Mouse (Mus musculus) liver, postnatal 0 days (tissue): Measurements from ENCODE around the gene Wwp2.

ENCODE experiments used
- CTCF ChIP-seq: sonication (generic); IDR thresholded peaks from 2 replicates; pipeline ENCODE4 v1.5.1; 2016; ENCODE audit warnings: antibody characterized with exemption, low read depth
- EP300 ChIP-seq: IDR thresholded peaks from 2 replicates; pipeline ENCODE4 v1.6.1; 2016; ENCODE audit warnings: antibody characterized with exemption, low read depth, mild to moderate bottlenecking

DNA sequence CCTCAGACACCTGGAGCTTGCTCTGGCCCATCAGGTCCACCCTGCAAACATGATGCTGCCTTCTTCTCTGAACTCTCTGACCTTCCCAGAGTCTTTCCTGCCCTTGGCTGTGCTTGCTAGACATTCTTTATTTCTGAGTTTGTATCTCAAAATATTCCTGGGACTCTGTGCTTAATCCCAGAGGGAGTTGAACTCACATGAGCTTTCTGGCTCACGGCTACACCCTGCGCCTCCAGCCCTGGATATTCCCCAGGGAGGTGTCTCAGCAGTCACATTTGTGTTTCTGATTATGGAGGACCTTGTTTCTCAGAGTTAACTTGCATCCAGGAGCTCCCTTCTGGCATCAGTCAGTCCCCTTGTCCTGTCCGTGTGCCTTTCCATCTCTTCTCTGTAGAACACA is 106.0 kb downstream of the Wwp2 start:
- no peak for TF ChIP-seq CTCF
- TF ChIP-seq EP300 = no peak
